Comparison of ENCODE assay signal across 9 mouse cellular contexts in the genomic region with DNA sequence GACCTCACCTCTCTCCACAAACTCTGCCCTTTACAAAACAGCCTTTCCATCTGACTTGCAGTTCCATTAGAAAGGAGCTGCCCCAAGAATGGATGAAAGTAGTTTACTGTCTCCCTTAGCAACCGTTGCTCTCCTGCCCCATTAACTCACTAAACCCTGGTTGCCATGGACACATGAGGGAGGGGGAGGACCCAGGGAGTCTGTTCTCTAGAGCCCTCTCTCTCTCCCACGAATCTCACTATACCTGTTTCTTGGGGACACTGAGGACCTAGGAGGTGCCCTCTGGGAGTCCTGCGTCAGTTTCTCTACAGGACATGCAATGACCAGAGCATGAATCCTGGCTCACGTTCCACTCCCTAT. TPM values are rescaled to one million over a fixed set of nuclear protein-coding genes. Genes with fewer than 3 reads are reported as not detected.
DNase-seq lines count a peak whose midpoint lies in the region; ATAC-seq and TF ChIP-seq lines count a peak whose summit lies in the region.
"Had no signal": no experiment of that assay in that cellular context is flagged by ENCODE, and none has a peak within 500 bp of the region (broad histone marks: within the 10 kb centered on the region; RNA-seq: fewer than 3 reads in every experiment).

No protein-coding gene starts in this region.

- H3K4me1 ChIP-seq in testis, adult 2 months (ENCODE audit: control insufficient read depth, insufficient read depth, low read length): peaks cover 3% of the 10 kb centered on the region
- peaks cover 10% of the 10 kb centered on the region; the same call in 1 of the 2 replicates for H3K4me1 ChIP-seq in kidney, adult 2 months (ENCODE audit: control insufficient read depth, insufficient read depth, low read length)
- peaks cover 51% of the 10 kb centered on the region for H3K4me1 ChIP-seq in midbrain, embryonic 11.5 days (ENCODE audit: control insufficient read depth, insufficient read depth, low read length)
- H3K4me1 ChIP-seq in intestine, postnatal 0 days (replicated peaks; ENCODE audit: control insufficient read depth, insufficient read depth, low read length): no peaks in the 10 kb centered on the region

- no peak overlapping the region for H3K27ac ChIP-seq in testis, adult 2 months (ENCODE audit: control insufficient read depth, insufficient read depth, low read depth, low read length)
- no peak overlapping the region for H3K27ac ChIP-seq in kidney, adult 2 months (ENCODE audit: insufficient read depth, low read depth, low read length)
- H3K27ac ChIP-seq in midbrain, embryonic 11.5 days (ENCODE audit: low read depth, low read length): peak overlapping the region; percentile 89
- no peak overlapping the region for H3K27ac ChIP-seq in intestine, postnatal 0 days (ENCODE audit: low read depth, low read length)

- WGBS in kidney, adult 2 months: 42% methylated on average over 4 of the region's 4 CpGs
- 20% methylated on average over 4 of the region's 4 CpGs for WGBS in midbrain, embryonic 11.5 days
- 37% methylated on average over 4 of the region's 4 CpGs for WGBS in intestine, postnatal 0 days

- H3K9ac ChIP-seq in midbrain, embryonic 11.5 days (ENCODE audit: low read length): no peak overlapping the region
- no peak overlapping the region for H3K9ac ChIP-seq in intestine, postnatal 0 days (ENCODE audit: low read depth, low read length)

- H3K36me3 ChIP-seq in testis, adult 2 months (ENCODE audit: control insufficient read depth, insufficient read depth, low read length): no peaks in the 10 kb centered on the region
- no peaks in the 10 kb centered on the region for H3K36me3 ChIP-seq in kidney, adult 2 months (ENCODE audit: control insufficient read depth, insufficient read depth, low read length)
- peaks cover 6% of the 10 kb centered on the region for H3K36me3 ChIP-seq in midbrain, embryonic 11.5 days (ENCODE audit: control insufficient read depth, insufficient read depth, low read length)
- H3K36me3 ChIP-seq in intestine, postnatal 0 days (ENCODE audit: control insufficient read depth, insufficient read depth): no peaks in the 10 kb centered on the region

- peak overlapping the region; percentile 64 for H3K4me3 ChIP-seq in testis, adult 2 months (ENCODE audit: control insufficient read depth, low read depth, low read length)
- no peak overlapping the region for H3K4me3 ChIP-seq in kidney, adult 2 months (ENCODE audit: insufficient read depth, low read depth, low read length)
- no peak overlapping the region for H3K4me3 ChIP-seq in midbrain, embryonic 11.5 days (ENCODE audit: low read depth, low read length)
- no peak overlapping the region for H3K4me3 ChIP-seq in intestine, postnatal 0 days (ENCODE audit: low read depth, low read length)

- TF ChIP-seq POLR2A in testis, adult 2 months (IDR thresholded peaks at IDR 0.05; ENCODE audit: control insufficient read depth, low read depth, low read length): no peak
- no peak for TF ChIP-seq POLR2A in kidney, adult 2 months (IDR thresholded peaks at IDR 0.05; ENCODE audit: low read depth, low read length)

- peak overlapping the region; percentile 26; the same call in 1 of the 2 replicates for H3K4me2 ChIP-seq in midbrain, embryonic 11.5 days
- H3K4me2 ChIP-seq in intestine, postnatal 0 days (replicated peaks; ENCODE audit: low read depth): no peak overlapping the region

- TF ChIP-seq CTCF in testis, adult 2 months (IDR thresholded peaks at IDR 0.05; ENCODE audit: control insufficient read depth, insufficient read depth, insufficient replicate concordance, low read depth, low read length): no peak
- no peak for TF ChIP-seq CTCF in kidney, adult 2 months (conservative IDR thresholded peaks at IDR 0.05; ENCODE audit: insufficient read depth, insufficient read length, low read depth, low read length)
- no peak for TF ChIP-seq CTCF in intestine, postnatal 0 days (IDR thresholded peaks at IDR 0.05; ENCODE audit: low read depth)

- H3K9me3 ChIP-seq in midbrain, embryonic 11.5 days (ENCODE audit: control insufficient read depth, low read length): no peaks in the 10 kb centered on the region
- H3K9me3 ChIP-seq in intestine, postnatal 0 days (ENCODE audit: control insufficient read depth): no peaks in the 10 kb centered on the region

- no peaks in the 10 kb centered on the region for H3K27me3 ChIP-seq in testis, adult 2 months (ENCODE audit: control insufficient read depth, insufficient read depth, low read length)
- no peaks in the 10 kb centered on the region for H3K27me3 ChIP-seq in kidney, adult 2 months (replicated peaks; ENCODE audit: control insufficient read depth, insufficient read depth, low read length)
- H3K27me3 ChIP-seq in midbrain, embryonic 11.5 days (ENCODE audit: control insufficient read depth, insufficient read depth, low read length): no peaks in the 10 kb centered on the region
- H3K27me3 ChIP-seq in intestine, postnatal 0 days (replicated peaks; ENCODE audit: control insufficient read depth, insufficient read depth, low read length): no peaks in the 10 kb centered on the region

- DNase-seq in testis, postnatal 14 days (ENCODE audit: low spot score): no peak
- DNase-seq in kidney, adult 2 months: peak; percentile 62
- peak; percentile 97 for DNase-seq in midbrain, embryonic 11.5 days (ENCODE audit: low spot score, missing footprints)
- DNase-seq in cerebellum, adult 9-10 months: no peak
- no peak for DNase-seq in thymus, postnatal 25 days
- DNase-seq: thymus, postnatal 14 days had no signal

- peak; percentile 68 for ATAC-seq in midbrain, embryonic 11.5 days (ENCODE audit: low FRiP score)
- no peak for ATAC-seq in CD4-positive, CD25-positive, alpha-beta regulatory T cell, adult 4 months
- ATAC-seq in intestine, postnatal 0 days: no peak

RNA-seq across cellular contexts. Expression of a gene that starts 10.9 kb away (rescaled TPM):
- polyA plus RNA-seq in testis, adult 2 months (2012; rRNA removed): 12.5 and 15.8 TPM in 2 replicates
- polyA plus RNA-seq in kidney, adult 2 months (2012; rRNA removed): 34.7 and 41.8 TPM in 2 replicates
- polyA plus RNA-seq in midbrain, embryonic 11.5 days (2014; fragmentation: Nextera tagmentation; extraction: Ambion mirVana): 6.3 and 8.3 TPM in 2 replicates
- polyA plus RNA-seq in CD4-positive, CD25-positive, alpha-beta regulatory T cell, adult 4 months (2017; shearing (Covaris generic)): 1 to 10 TPM in 1 of 2 experiments, not detected in 1; 1.4 TPM
- 1.3 and 1.5 TPM in 2 replicates for polyA plus RNA-seq in intestine, postnatal 0 days (2015; fragmentation: Nextera tagmentation; extraction: Ambion mirVana)

RNA-seq across cellular contexts. Expression of a gene that starts 28.7 kb away (rescaled TPM):
- polyA plus RNA-seq in testis, adult 2 months (2012; rRNA removed): 27.3 and 30.1 TPM in 2 replicates
- 60.3 and 64.9 TPM in 2 replicates for polyA plus RNA-seq in kidney, adult 2 months (2012; rRNA removed)
- 40.0 and 43.5 TPM in 2 replicates for polyA plus RNA-seq in midbrain, embryonic 11.5 days (2014; fragmentation: Nextera tagmentation; extraction: Ambion mirVana)
- polyA plus RNA-seq in CD4-positive, CD25-positive, alpha-beta regulatory T cell, adult 4 months (2017; shearing (Covaris generic)): 100 to 1,000 TPM in 1 of 2 experiments, 10 to 100 TPM in 1; 83.0 to 153 TPM
- polyA plus RNA-seq in intestine, postnatal 0 days (2015; fragmentation: Nextera tagmentation; extraction: Ambion mirVana): 103 TPM in 2 replicates

RNA-seq across cellular contexts. Expression of a gene that starts 38.7 kb away (rescaled TPM):
- polyA plus RNA-seq in testis, adult 2 months (2012; rRNA removed): 518 and 561 TPM in 2 replicates
- polyA plus RNA-seq in kidney, adult 2 months (2012; rRNA removed): 0.03 and 0.26 TPM in 2 replicates
- polyA plus RNA-seq in midbrain, embryonic 11.5 days (2014; fragmentation: Nextera tagmentation; extraction: Ambion mirVana): not detected in 2 replicates
- 1 to 10 TPM; 1.0 to 1.2 TPM for polyA plus RNA-seq in CD4-positive, CD25-positive, alpha-beta regulatory T cell, adult 4 months (2017; shearing (Covaris generic))
- 0.12 and 0.33 TPM in 2 replicates for polyA plus RNA-seq in intestine, postnatal 0 days (2015; fragmentation: Nextera tagmentation; extraction: Ambion mirVana)

RNA-seq across cellular contexts. Expression of a gene that starts 39.2 kb away (rescaled TPM):
- polyA plus RNA-seq in testis, adult 2 months (2012; rRNA removed): 2.3 and 4.7 TPM in 2 replicates
- 14.9 and 18.0 TPM in 2 replicates for polyA plus RNA-seq in kidney, adult 2 months (2012; rRNA removed)
- 250 and 254 TPM in 2 replicates for polyA plus RNA-seq in midbrain, embryonic 11.5 days (2014; fragmentation: Nextera tagmentation; extraction: Ambion mirVana)
- not detected for polyA plus RNA-seq in CD4-positive, CD25-positive, alpha-beta regulatory T cell, adult 4 months (2017; shearing (Covaris generic))
- polyA plus RNA-seq in intestine, postnatal 0 days (2015; fragmentation: Nextera tagmentation; extraction: Ambion mirVana): 117 and 138 TPM in 2 replicates

Comparison
In these comparisons a context has a peak if more than half of its experiments do, and no peak if none do; other contexts are left out.
1. DNase-seq: peak in kidney, adult 2 months (single experiment) and midbrain, embryonic 11.5 days (single experiment); none in testis, postnatal 14 days (single experiment), cerebellum, adult 9-10 months (single experiment) and thymus, postnatal 25 days (single experiment).
2. RNA of a gene that starts 38.7 kb away (polyA plus RNA-seq): 518 to 561 TPM in testis, adult 2 months; 1.0 to 1.2 TPM in CD4-positive, CD25-positive, alpha-beta regulatory T cell, adult 4 months, 0.12 to 0.33 TPM in intestine, postnatal 0 days, 0.03 to 0.26 TPM in kidney, adult 2 months and not detected in midbrain, embryonic 11.5 days; every median in the first group is over 100 times any median in the second.